14 mouse cellular contexts compared by ENCODE assay signal in genomic region chr3:74138246-74138645, GRCm38 (mm10).
"Had no signal": no experiment of that assay in that cellular context is flagged by ENCODE, and none has a peak within 500 bp of the region (broad histone marks: within the 10 kb centered on the region; RNA-seq: fewer than 3 reads in every experiment).

No protein-coding gene starts in this region.

- DNase-seq: gastrocnemius, adult 2 months; gastrocnemius, postnatal 10 days; gastrocnemius, postnatal 25 days; heart, adult 18-20 months; heart, postnatal 10 days; heart, postnatal 4 days; kidney, adult 18-20 months; kidney, adult 8-10 months; kidney, postnatal 10 days; kidney, postnatal 25 days; kidney, postnatal 4 days; liver; liver, embryonic 13.5 days; liver, postnatal 0 days had no signal
